Mouse (Mus musculus) forebrain, embryonic 11.5 days (tissue): ENCODE measurements around the gene Kifc1. TPM values are rescaled to one million over a fixed set of nuclear protein-coding genes. Genes with fewer than 3 reads are reported as not detected.
"Not testable (repeated sequence)": the region's sequence is repeated elsewhere in the genome, so short reads cannot be mapped to it uniquely, and the experiment has no call there.

Experiments used
- ATAC-seq: fragments of 200-750 bp; cut with Nextera tagmentation; replicated peaks from 2 replicates; pipeline ENCODE4 v1.8.0; 2017; ENCODE audit warnings: moderate TSS enrichment; ENCODE audit not compliant: low FRiP score
- DNase-seq: peaks from one replicate; pipeline ENCODE4 v3.0.0-alpha.2; 2017; ENCODE audit warnings: low spot score
- H3K27ac ChIP-seq: fragments of 300-500 bp; sonication (generic); 2 replicates; pipeline ENCODE4 v1.5.1; 2014; ENCODE audit warnings: low read depth, low read length
- H3K27me3 ChIP-seq: fragments of 300-500 bp; sonication (generic); 2 replicates; pipeline ENCODE4 v1.6.1; 2014; ENCODE audit warnings: mild to moderate bottlenecking, low read length, mixed read lengths; ENCODE audit not compliant: control insufficient read depth, insufficient read depth
- H3K36me3 ChIP-seq: fragments of 300-500 bp; sonication (generic); 2 replicates; pipeline ENCODE4 v1.6.1; 2014; ENCODE audit warnings: mild to moderate bottlenecking, low read length, moderate library complexity, mixed read lengths; ENCODE audit not compliant: control insufficient read depth, insufficient read depth
- H3K4me1 ChIP-seq: fragments of 300-500 bp; sonication (generic); replicated peaks from 2 replicates; pipeline ENCODE4 v1.6.1; 2014; ENCODE audit warnings: low read length, mixed read lengths; ENCODE audit not compliant: control insufficient read depth, insufficient read depth
- H3K4me2 ChIP-seq: fragments of 300-500 bp; sonication (generic); 2 replicates; pipeline ENCODE4 v1.6.1; 2014; ENCODE audit warnings: low read depth, mild to moderate bottlenecking, low read length, moderate library complexity, mixed read lengths; ENCODE audit not compliant: severe bottlenecking
- H3K4me3 ChIP-seq: fragments of 300-500 bp; sonication (generic); 2 replicates; pipeline ENCODE4 v1.5.1; 2014; ENCODE audit warnings: low read depth, low read length
- H3K9ac ChIP-seq: fragments of 300-500 bp; sonication (generic); 2 replicates; pipeline ENCODE4 v1.6.1; 2014; ENCODE audit warnings: low read length
- H3K9me3 ChIP-seq: fragments of 300-500 bp; sonication (generic); 2 replicates; pipeline ENCODE4 v1.6.1; 2016; ENCODE audit warnings: low read length, mixed read lengths; ENCODE audit not compliant: control insufficient read depth
- WGBS: fragments of 180-500 bp; shearing (Covaris S2); extraction: QIAGEN DNeasy Blood & Tissue Kit; methylation state at CpG from one replicate; pipeline ENCODE4 v1.1.7; 2014; 5-methylcytosine and 5-hydroxymethylcytosine counted together
- polyA plus RNA-seq: library from polyadenylated mRNA; unstranded; fragments of >200 nt; fragmentation: Nextera tagmentation; extraction: Ambion mirVana; gene quantifications from 2 replicates; pipeline ENCODE4 v1.2.1, GENCODE M21; 2014

The Kifc1 gene
- polyA plus RNA-seq, 1 experiment from 2014 or later: 16.0 TPM

DNA sequence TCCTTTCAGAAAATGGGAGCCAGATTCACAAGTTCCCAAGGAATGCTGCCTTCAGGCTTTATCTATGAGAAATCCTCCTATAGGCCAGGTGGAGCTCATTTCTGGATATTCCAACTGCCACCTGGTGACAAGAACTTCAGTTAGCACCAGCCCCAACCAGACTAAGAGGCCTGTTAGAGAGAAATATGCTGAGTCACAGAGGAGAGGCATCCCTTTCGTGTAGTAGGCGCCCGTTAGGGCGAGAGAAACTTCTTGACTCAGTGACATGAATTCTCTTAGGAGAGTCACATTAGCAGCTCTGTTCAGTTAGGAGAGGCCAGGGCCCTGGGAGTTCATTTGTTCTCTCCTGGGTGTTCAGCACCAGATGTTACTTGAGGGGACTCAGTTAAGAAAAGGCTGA, 9.2 kb upstream of the Kifc1 start:
- Histone ChIP-seq H3K4me2 (no peak overlapping the region), H3K4me1 (no peaks in the 10 kb centered on the region), H3K4me3 (no peak overlapping the region), H3K36me3 (no peaks in the 10 kb centered on the region), H3K27me3 (no peaks in the 10 kb centered on the region), H3K27ac (no peak overlapping the region), H3K9ac (no peak overlapping the region), H3K9me3 (no peaks in the 10 kb centered on the region)
- 84% methylated on average over 4 of the region's 4 CpGs for WGBS
- DNase-seq: no peak
- no peak for ATAC-seq

DNA sequence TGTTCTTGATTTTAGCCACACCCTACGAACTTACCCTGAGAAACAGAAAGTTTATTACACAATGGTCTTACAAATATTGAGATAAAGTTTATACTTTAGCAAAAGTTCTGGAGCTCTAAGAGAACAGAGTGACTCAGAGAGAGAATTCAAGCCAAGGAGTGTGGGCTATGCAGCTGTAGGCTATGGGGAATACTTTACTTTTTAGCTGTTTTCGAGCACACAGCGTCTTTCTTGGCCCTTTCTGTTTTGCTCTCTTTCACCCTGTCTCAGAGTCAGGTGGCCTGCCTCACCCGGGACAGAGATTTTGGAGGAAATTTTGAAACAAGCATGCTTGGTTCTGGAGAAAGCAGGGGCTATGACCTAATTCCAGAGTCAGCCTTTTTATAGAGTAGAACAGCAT, 7.7 kb upstream of the Kifc1 start:
- not testable (repeated sequence) for H3K36me3 ChIP-seq, ATAC-seq, H3K27me3 ChIP-seq, H3K27ac ChIP-seq, H3K4me3 ChIP-seq, H3K4me1 ChIP-seq, H3K4me2 ChIP-seq, DNase-seq, H3K9me3 ChIP-seq, H3K9ac ChIP-seq
- 85% methylated on average over 4 of the region's 4 CpGs for WGBS

DNA sequence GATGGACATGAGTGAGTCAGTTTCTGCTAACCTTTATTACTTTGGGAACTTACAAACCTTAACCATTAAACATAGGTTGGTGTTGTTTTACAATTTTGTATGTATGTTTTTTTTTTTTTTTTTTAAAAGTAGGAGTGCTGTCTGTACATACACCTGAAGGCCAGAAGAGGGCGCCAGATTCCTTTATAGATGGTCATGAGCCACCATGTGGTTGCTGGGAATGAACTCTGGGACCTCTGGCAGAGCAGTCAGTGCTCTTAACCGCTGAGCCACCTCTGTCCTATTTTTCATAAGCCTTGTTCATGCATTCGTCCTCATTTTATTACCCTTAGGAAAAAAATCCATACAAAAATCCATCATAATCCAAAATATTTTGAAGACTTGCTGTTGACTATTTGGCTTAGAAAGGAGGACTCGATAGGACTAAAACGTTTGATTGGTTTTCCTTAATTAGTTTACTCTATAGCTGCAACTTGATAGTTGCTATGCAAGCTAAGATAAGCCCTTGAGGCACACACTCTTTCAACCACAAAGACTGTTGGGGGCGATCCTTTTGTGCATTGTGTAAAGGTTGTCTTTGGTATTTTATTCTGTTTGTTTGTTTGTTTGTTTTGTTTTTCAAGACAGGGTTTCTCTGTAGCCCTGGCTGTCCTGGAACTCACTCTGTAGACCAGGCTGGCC, 6.8 kb upstream of the Kifc1 start:
- Histone ChIP-seq H3K27me3 (no peaks in the 10 kb centered on the region), H3K9ac (no peak overlapping the region), H3K4me1 (no peaks in the 10 kb centered on the region), H3K9me3 (no peaks in the 10 kb centered on the region), H3K4me2 (no peak overlapping the region), H3K4me3 (no peak overlapping the region), H3K36me3 (no peaks in the 10 kb centered on the region), H3K27ac (no peak overlapping the region)
- peak; percentile 64 for DNase-seq
- WGBS: 43% methylated on average over 6 of the region's 6 CpGs
- no peak for ATAC-seq

DNA sequence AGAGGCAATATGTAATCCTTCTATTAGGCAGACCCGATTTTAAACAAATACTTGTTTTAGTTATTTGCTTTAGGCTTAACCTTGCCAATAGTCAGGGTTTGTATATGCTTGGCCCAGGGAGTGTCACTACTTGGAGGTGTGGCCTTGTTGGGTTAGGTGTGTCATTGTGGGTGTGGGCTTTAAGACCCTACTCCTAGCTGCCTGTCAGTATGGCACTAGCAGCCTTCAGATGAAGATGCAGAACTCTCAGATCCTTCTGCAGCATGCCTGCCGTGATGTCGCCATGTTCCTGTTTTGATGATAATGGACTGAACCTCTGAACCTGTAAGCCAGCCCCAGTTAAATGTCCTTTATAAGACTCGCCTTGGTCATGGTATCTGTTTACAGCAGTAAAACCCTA, 2.5 kb upstream of the Kifc1 start:
- H3K36me3 ChIP-seq, ATAC-seq, DNase-seq, H3K4me1 ChIP-seq, H3K9ac ChIP-seq, H3K27me3 ChIP-seq, H3K27ac ChIP-seq, H3K4me2 ChIP-seq, H3K9me3 ChIP-seq, H3K4me3 ChIP-seq: not testable (repeated sequence)
- WGBS: 79% methylated on average over 4 of the region's 4 CpGs

DNA sequence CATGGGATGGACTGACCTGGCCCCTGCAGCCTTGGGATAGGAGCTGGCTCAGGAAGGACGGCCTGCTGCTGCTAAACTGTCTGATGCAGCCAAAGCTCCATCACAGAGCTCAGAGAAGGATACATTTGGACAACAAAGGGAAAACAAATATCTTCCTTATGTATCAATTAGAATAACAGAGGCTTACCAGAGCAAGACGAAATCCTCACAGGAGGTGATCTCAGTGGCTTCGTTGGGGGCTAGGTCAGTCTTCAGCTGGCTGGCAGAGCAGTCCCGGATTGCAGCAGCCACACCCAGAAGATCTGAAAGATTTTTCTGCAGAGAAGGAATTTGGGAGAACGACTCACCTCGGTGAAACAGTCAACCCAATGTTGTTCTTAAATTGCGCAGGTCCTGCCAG, 2.0 kb upstream of the Kifc1 start:
- DNase-seq (no peak), ATAC-seq (no peak)
- Histone ChIP-seq H3K27me3 (no peaks in the 10 kb centered on the region), H3K36me3 (no peaks in the 10 kb centered on the region), H3K4me1 (peaks cover 8% of the 10 kb centered on the region; the same call in 1 of the 2 replicates), H3K4me2 (no peak overlapping the region), H3K4me3 (no peak overlapping the region), H3K9ac (no peak overlapping the region), H3K9me3 (no peaks in the 10 kb centered on the region), H3K27ac (no peak overlapping the region)
- WGBS: 26% methylated on average over 7 of the region's 7 CpGs

DNA sequence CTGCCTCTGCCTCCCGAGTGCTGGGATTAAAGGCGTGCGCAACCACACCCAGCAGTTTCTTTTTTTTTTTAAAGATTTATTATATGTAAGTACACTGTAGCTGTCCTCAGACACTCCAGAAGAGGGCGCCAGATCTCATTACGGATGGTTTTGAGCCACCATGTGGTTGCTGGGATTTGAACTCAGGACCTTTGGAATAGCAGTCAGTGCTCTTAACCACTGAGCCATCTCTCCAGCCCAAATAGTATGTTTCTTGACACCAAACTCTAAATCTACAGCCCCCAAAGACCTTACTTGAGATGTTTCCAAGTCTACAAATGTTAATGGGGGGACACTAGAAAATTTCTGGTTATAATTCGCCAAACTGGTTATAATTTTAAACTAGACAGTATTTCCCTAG, 1.4 kb upstream of the Kifc1 start:
- H3K4me3 ChIP-seq, H3K9me3 ChIP-seq, DNase-seq, H3K4me2 ChIP-seq, ATAC-seq, H3K27me3 ChIP-seq, H3K4me1 ChIP-seq, H3K27ac ChIP-seq, H3K36me3 ChIP-seq, H3K9ac ChIP-seq: not testable (repeated sequence)
- 74% methylated on average over 6 of the region's 6 CpGs for WGBS

DNA sequence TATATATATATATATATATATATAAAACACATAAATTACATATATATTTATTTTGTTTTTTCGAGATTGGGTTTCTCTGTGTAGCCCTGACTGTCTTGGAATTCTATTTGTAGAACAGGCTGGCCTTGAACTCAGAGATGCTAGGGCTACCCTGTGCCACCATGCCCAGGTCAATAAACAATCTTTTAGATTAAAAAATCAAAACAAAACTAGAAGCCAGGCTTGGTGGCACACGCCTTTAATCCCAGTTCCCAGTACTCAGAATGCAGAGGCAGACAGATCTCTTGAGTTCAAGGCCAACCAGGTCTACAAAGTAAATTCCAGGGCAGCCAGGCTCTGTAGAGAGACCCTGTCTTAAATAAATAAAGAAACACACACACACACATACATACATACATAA, 896 bp upstream of the Kifc1 start:
- ATAC-seq: no peak
- no peaks in the 10 kb centered on the region for H3K9me3 ChIP-seq
- no peak overlapping the region for H3K4me2 ChIP-seq
- no peak overlapping the region for H3K27ac ChIP-seq
- H3K27me3 ChIP-seq: no peaks in the 10 kb centered on the region
- WGBS: 76% methylated on average over 2 of the region's 2 CpGs
- no peak overlapping the region for H3K9ac ChIP-seq
- H3K36me3 ChIP-seq: no peaks in the 10 kb centered on the region
- DNase-seq: no peak
- H3K4me3 ChIP-seq: no peak overlapping the region
- peaks cover 8% of the 10 kb centered on the region; the same call in 1 of the 2 replicates for H3K4me1 ChIP-seq

DNA sequence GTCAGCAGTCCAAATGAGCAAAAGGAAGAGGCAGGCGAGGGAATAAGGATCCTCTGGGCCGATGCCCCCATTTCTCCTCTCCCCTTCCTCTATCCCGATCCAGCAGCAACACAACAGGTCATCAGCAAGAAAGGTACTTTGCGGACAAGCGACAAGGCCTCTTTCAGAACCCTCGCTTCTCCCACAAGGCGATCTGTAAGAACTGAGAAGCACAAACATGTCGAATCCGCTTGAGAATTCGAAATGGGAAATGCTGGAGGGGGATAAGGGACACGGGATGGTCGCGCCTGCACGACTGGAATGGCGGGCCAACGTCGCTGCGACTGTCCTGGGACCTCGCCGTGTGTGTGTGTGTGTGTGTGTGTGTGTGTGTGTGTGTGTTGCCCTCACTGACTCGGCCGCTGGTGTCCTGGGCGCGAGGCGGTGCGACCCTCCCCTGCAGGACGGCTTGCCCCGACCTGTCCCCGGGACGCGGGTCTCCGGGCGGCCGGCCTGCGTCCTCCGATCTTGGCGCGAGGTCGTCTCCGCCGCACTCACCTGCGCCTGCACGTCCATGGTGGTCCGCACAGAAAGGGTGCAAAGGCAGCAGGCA, 424 bp downstream of the Kifc1 start:
- H3K27ac ChIP-seq: 0 out of 2 replicates have a peak overlapping the region, but pooled peaks have one; percentile 18
- not testable (repeated sequence) for H3K9me3 ChIP-seq, H3K27me3 ChIP-seq, H3K4me1 ChIP-seq, DNase-seq, ATAC-seq, H3K36me3 ChIP-seq
- peak overlapping the region; percentile 59 for H3K4me3 ChIP-seq
- H3K4me2 ChIP-seq: peak overlapping the region; percentile 68
- peak overlapping the region; percentile 66 for H3K9ac ChIP-seq
- WGBS: under 1% methylated on average over 43 of the region's 44 CpGs

DNA sequence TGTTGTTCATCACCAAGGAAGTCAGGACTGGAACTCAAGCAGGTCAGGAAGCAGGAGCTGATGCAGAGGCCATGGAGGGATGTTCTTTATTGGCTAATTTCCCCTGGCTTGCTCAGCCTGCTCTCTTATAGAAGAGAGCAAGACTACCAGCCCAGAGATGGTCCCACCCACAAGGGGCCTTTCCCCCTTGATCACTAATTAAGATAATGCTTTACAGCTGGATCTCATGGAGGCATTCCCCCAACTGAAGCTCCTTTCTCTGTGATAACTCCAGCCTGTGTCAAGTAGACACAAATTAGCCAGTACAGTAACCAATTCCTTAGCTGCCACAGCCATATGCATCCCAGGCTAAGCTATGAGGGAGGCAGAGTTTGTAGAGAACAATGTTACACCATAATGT, 2.2 kb downstream of the Kifc1 start:
- not testable (repeated sequence) for H3K4me1 ChIP-seq, H3K27me3 ChIP-seq, H3K4me3 ChIP-seq, H3K9me3 ChIP-seq, ATAC-seq, H3K27ac ChIP-seq, H3K36me3 ChIP-seq, DNase-seq, H3K9ac ChIP-seq
- peak overlapping the region; percentile 9; the same call in 1 of the 2 replicates for H3K4me2 ChIP-seq
